ENCODE assay signal across 8 mouse cellular contexts in the genomic region with DNA sequence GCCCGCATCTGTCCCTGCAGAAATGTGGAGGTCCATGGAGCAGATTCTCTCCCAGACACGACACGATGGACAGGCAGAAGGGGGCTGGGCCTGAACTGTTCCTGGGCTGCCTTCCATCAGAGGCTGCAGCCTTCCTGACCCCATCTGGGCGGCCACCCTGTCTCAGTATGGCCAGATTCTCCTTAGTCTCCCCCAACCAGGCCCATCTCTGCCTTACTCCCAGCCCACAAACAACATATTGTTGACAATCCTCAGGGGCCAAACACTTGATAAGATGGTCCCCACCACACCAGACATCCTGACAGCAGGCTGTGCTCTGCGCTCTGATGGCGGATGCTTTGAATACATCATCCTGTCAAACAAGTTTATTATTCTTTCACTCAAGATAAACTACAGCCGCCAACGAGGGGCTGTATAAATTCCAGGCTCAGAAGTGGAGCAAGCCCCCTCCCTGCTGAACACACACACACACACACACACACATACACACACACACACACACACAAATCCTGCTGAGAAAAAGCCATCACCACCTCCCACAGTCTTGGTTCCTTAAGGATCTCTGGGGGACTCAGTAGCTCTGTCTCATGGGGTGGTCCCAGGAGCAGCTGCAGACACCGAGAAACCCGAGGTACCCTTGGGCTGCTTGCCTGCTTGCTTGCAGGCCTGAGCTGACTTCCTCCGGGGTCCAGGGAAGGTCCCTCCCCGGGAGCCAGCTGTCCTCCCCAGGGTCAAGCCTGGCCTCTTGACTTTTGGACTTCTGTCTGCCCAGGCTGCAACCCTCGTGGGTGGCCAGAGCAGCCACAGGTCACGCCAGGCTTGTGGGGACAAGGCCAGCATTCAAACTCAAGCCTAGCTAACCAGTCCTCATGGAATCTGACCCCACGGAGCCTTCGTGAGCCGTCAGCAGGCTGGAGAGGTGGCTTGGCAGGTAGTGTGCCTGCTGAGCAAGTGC.
DNase-seq lines count a peak whose midpoint lies in the region; ATAC-seq and TF ChIP-seq lines count a peak whose summit lies in the region.
"Had no signal": no experiment of that assay in that cellular context is flagged by ENCODE, and none has a peak within 500 bp of the region (broad histone marks: within the 10 kb centered on the region; RNA-seq: fewer than 3 reads in every experiment).

No protein-coding gene starts in this region.

- H3K9ac ChIP-seq in intestine, postnatal 0 days (ENCODE audit: low read depth, low read length): no peak overlapping the region
- no peak overlapping the region for H3K9ac ChIP-seq in intestine, embryonic 16.5 days (ENCODE audit: low read depth, low read length)
- H3K9ac ChIP-seq in midbrain, embryonic 14.5 days (replicated peaks; ENCODE audit: low read length): no peak overlapping the region

- no peak for TF ChIP-seq CTCF in intestine, postnatal 0 days (IDR thresholded peaks at IDR 0.05; ENCODE audit: low read depth)

- peak overlapping the region; percentile 50; the same call in 1 of the 2 replicates for H3K27ac ChIP-seq in intestine, postnatal 0 days (ENCODE audit: low read depth, low read length)
- H3K27ac ChIP-seq in intestine, embryonic 16.5 days (ENCODE audit: low read length): no peak overlapping the region; the same call in 1 of the 2 replicates
- no peak overlapping the region for H3K27ac ChIP-seq in midbrain, embryonic 14.5 days (replicated peaks; ENCODE audit: low read depth, low read length)

- 53% methylated on average over 17 of the region's 17 CpGs for WGBS in intestine, postnatal 0 days
- 45% methylated on average over 17 of the region's 17 CpGs for WGBS in intestine, embryonic 16.5 days
- 66% methylated on average over 17 of the region's 17 CpGs for WGBS in midbrain, embryonic 14.5 days

- H3K36me3 ChIP-seq in intestine, postnatal 0 days (ENCODE audit: control insufficient read depth, insufficient read depth): no peaks in the 10 kb centered on the region
- H3K36me3 ChIP-seq in intestine, embryonic 16.5 days (ENCODE audit: control insufficient read depth, insufficient read depth, low read length): no peaks in the 10 kb centered on the region
- H3K36me3 ChIP-seq in midbrain, embryonic 14.5 days (ENCODE audit: control insufficient read depth, insufficient read depth, low read length): no peaks in the 10 kb centered on the region

- ATAC-seq in intestine, postnatal 0 days: no peak
- no peak; the same call in 1 of the 2 replicates for ATAC-seq in intestine, embryonic 16.5 days
- ATAC-seq in midbrain, embryonic 14.5 days (ENCODE audit: low FRiP score, low TSS enrichment): no peak
- ATAC-seq: lung, postnatal 0 days had no signal

- H3K4me2 ChIP-seq in intestine, postnatal 0 days (replicated peaks; ENCODE audit: low read depth): no peak overlapping the region
- no peak overlapping the region for H3K4me2 ChIP-seq in intestine, embryonic 16.5 days (ENCODE audit: low read depth, low read length)
- no peak overlapping the region for H3K4me2 ChIP-seq in midbrain, embryonic 14.5 days (ENCODE audit: low read length)

- H3K27me3 ChIP-seq in intestine, postnatal 0 days (replicated peaks; ENCODE audit: control insufficient read depth, insufficient read depth, low read length): no peaks in the 10 kb centered on the region; the same call in 1 of the 2 replicates
- no peaks in the 10 kb centered on the region for H3K27me3 ChIP-seq in intestine, embryonic 16.5 days (replicated peaks; ENCODE audit: control insufficient read depth, insufficient read depth, low read length)
- no peaks in the 10 kb centered on the region for H3K27me3 ChIP-seq in midbrain, embryonic 14.5 days (ENCODE audit: control insufficient read depth, insufficient read depth, low read length)

- no peak overlapping the region for H3K4me3 ChIP-seq in intestine, postnatal 0 days (ENCODE audit: low read depth, low read length)
- H3K4me3 ChIP-seq in intestine, embryonic 16.5 days (ENCODE audit: low read length): no peak overlapping the region
- H3K4me3 ChIP-seq in midbrain, embryonic 14.5 days (replicated peaks; ENCODE audit: low read depth, low read length): no peak overlapping the region

- peak; percentile 48 for DNase-seq in embryo, embryonic 10.5 days (ENCODE audit: low spot score)
- DNase-seq in gastrocnemius, postnatal 25 days: peak; percentile 65
- DNase-seq in kidney, postnatal 36 days: peak; percentile 84
- DNase-seq in thymus, postnatal 14 days: no peak
- DNase-seq in midbrain, embryonic 14.5 days: no peak

- H3K4me1 ChIP-seq in intestine, postnatal 0 days (replicated peaks; ENCODE audit: control insufficient read depth, insufficient read depth, low read length): peaks cover 30% of the 10 kb centered on the region
- H3K4me1 ChIP-seq in intestine, embryonic 16.5 days (ENCODE audit: control insufficient read depth, insufficient read depth, low read length): peaks cover 73% of the 10 kb centered on the region
- H3K4me1 ChIP-seq in midbrain, embryonic 14.5 days (ENCODE audit: control insufficient read depth, insufficient read depth, low read length): peaks cover 28% of the 10 kb centered on the region

- no peaks in the 10 kb centered on the region for H3K9me3 ChIP-seq in intestine, postnatal 0 days (ENCODE audit: control insufficient read depth)
- H3K9me3 ChIP-seq in intestine, embryonic 16.5 days (ENCODE audit: control insufficient read depth, low read length): no peaks in the 10 kb centered on the region
- no peaks in the 10 kb centered on the region for H3K9me3 ChIP-seq in midbrain, embryonic 14.5 days (ENCODE audit: control insufficient read depth, low read length)

Comparison
In these comparisons a context has a peak if more than half of its experiments do, and no peak if none do; other contexts are left out.
1. DNase-seq: peak in embryo, embryonic 10.5 days (single experiment), gastrocnemius, postnatal 25 days (single experiment) and kidney, postnatal 36 days (2 of 2); none in thymus, postnatal 14 days (single experiment) and midbrain, embryonic 14.5 days (single experiment).